Mouse (Mus musculus) ZHBTc4 (cell line): Measurements from ENCODE around the gene Ppp6r3.

ENCODE experiments used
- DNase-seq: peaks from one replicate; pipeline ENCODE4 v3.0.0-alpha.2; 2011; ENCODE audit warnings: low read depth, low spot score

Ppp6r3 gene

DNA sequence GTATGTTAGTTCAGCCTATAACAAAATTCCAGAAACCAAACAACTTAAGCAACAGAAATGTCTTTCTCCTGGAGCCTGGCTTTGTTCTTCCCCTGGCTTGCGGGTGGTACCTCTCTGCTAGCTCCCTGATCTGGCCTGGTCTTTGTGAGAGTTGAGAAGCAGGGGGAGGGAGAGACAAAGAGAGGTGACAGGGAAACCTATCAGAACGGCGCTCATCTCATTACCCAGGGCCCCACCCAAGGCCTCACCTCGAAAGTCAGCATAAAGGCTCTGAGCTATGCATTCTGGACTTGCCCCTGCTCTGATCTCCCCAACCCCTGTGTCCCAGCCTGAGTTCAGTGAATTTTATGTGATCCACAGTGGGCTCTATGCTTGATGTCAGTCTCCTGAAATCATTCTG, 140.9 kb downstream of the Ppp6r3 start:
- DNase-seq: peak; percentile 66

- no peak for DNase-seq
Measured at GRCm38 (mm10) chr19:3434124-3434523, 141.4 kb downstream of the Ppp6r3 start.

DNA sequence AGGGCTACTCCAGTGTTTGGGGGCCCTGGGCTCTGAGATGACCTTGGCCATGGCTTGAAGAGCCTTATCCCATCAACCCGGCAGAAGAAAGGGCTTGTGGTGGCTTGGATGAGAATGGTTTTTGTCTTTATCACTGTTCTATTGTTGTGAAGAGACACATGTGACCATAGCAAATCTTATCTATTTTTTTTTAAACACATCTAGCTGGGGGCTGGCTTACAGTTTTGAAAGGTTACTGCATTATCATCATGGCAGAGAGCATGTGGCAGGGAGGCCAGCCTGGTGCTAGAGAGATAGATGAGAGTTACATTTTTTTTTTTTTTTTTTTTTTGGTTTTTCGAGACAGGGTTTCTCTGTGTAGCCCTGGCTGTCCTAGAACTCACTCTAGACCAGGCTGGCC, 143.6 kb downstream of the Ppp6r3 start:
- no peak for DNase-seq

GRCm38 (mm10) chr19:3431066-3431465, 144.5 kb downstream of the Ppp6r3 start:
- DNase-seq: no peak

- DNase-seq: peak; percentile 18
Measured at GRCm38 (mm10) chr19:3429156-3429816, 146.3 kb downstream of the Ppp6r3 start.

- no peak for DNase-seq
Measured at GRCm38 (mm10) chr19:3428057-3428830, 147.3 kb downstream of the Ppp6r3 start.

DNA sequence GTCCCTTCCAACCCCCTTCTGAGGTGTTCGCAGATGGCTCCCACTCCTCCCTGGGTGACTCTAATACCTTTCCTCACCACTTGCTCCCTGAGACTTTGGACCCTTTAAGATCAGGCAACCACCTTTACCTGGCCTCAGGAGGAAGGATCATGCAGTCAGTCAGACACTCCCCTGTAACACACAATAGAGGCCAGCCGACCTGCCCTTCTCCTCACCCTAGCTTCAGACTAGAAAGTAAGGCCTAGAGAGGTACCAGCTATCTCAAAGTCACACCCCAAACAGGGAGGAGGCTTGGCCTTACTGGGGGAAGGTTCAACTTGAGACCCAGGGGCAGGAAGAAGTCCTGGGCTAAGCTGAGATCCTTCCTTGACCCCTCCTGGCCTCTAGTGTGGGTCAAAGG, 151.3 kb downstream of the Ppp6r3 start:
- DNase-seq: no peak

GRCm38 (mm10) chr19:3422981-3423380, 152.6 kb downstream of the Ppp6r3 start:
- DNase-seq: no peak

DNA sequence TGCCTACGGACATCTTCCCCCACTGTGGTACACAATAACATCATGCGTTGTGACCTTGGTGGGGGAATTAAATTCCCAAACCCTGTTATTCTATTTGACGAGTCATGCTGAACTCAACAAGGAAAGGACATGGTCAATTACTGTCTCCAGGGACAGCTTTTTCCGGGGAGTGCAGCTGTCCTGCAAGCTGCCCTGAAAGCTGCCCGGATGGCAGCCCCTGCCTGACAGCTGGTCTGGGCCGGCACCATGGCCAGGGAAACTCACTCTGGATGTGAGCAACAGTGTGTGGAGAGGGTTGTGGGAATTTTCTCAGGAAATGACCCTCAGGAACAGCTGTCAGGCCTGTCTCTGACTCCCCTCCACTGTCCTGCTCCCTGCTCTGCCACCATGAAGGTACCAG, 153.1 kb downstream of the Ppp6r3 start:
- DNase-seq: no peak

- DNase-seq: peak; percentile 15
Measured at GRCm38 (mm10) chr19:3419251-3419650, 156.3 kb downstream of the Ppp6r3 start.

DNA sequence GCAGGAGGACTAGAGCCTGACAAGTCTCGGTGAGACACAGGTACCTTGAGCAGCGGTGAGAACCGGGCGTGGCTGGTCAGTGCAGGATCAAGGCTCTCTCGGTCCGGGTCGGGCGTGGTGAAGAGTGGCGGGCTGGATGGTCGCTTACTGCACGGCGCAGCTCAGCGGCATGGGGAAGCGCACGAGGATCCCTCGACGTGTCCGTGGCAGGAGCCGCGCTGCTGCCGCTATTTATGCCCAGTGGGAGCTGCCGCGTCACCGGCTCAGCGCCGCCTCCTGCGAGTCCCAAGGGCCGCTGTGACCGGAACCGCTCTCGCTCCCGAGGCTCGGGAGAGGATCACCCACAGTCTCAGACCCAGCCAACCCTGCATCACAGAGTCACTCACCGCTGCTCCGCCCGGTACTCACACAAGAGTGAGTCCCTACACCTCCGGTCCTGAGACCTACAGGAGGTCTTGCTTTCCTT, 161.2 kb downstream of the Ppp6r3 start, which contains the start of gene Gal:
Gene Gal, minus strand, starts transcription at position 277 of the 466 bp plus-strand sequence.
- DNase-seq: peak; percentile 46

DNA sequence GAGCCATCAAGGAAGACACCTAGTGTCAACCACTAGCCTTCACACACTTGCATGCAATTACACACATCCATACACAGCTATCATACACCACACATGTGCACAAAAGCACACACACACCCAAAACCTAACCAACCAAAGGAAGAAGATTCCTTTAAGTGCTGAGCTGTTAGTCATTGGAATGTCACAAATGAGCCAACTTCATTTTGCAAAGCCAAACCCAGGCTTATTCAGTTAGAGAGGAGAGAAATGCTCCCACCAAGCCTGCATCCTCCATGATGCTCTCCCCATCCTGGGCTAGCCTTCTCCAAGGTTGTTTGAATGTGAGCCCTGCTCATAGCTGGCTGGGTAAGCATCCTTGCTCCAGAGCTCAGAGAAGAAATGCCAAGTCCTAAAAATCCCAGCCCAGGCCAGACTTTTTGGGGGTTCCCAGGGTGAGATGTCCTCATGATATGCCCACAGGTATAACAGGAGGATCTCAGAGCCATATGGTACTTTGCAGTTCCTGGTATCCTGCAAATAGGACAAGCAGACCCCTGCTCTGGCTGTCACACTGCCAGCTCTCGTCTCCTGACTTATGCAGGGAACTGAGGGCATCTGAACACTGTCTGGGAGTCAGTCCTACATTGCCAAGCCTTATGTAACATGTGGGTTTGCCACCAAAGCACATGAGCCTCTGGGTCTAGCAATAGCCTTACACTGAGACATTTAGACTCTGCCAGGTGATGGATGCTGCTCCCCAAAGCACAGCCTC, 169.8 kb downstream of the Ppp6r3 start:
- DNase-seq: no peak
